Mouse (Mus musculus) spleen, postnatal 14 days (tissue): ENCODE results near the gene B4galnt2.
"Not testable (repeated sequence)": the region's sequence is repeated elsewhere in the genome, so short reads cannot be mapped to it uniquely, and the experiment has no call there.

Experiments used
- DNase-seq, 2 experiments: peaks; one replicate each; pipeline ENCODE4 v3.0.0; 2021 to 2022; ENCODE audit warnings: low spot score in 2 of 2

B4galnt2 gene

DNA sequence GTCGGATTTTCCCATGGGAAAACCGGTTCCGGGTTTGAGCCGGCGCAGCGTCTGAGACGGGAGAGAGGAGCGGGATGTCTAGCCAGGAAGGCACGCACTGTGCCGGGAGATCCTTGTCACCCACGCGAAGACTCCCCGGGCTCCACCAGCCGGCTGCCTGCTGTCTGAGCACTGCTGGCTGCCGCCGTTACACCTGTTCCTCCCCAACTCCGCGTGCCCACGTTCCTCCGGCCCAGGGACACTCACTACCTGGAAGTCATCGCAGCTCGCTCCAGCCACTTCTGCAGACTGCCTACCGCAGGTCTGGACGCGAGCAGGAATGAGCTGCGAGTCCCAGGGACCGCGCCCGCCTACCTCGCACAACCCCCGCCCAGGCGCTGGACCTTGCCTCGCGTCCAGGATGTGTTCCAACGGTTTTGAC is at the start of gene B4galnt2:
B4galnt2 (minus strand) TSS at position 321 of the 421 bp plus-strand sequence.
- DNase-seq = no peak

DNA sequence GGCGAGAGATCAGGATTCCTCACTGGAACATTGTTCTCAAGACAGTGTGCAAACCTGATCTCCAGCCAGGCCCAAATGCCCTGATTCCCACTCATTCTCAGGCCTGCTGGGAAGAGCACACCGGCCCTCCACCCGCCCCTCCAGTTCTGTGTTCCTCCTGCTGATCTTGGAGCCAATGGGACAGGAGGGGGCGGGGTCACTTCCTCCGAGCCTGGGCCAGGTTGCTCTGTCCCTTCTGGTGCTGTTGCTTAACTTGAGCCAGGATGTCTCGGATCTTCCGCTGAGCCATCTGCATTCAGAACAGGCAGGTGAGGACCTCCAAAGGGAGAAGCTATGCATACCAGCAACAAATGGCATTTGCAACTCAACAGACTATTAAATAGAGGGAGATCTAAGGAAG is 48.6 kb upstream of the B4galnt2 start:
- DNase-seq = no peak

DNA sequence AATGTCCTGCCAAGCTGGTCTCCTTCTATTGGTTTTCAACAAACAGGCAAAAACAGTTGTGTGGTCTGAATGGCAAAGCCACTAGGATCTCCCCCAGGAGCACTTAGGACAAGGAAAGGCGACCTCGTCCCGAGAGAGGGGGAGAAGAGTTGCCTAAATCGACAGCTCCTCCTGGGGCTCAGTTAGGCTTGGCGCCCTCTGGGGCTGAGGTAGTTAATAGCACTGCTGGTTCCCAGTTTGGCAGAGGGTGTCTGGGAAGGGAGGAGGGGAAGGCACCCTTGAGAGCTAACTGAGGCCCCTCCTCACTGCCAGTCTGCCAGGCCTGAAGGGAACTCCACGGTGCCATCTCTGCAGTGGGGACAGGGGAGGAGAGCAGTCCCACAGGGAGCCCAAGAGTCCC is 44.5 kb upstream of the B4galnt2 start:
- DNase-seq = no peak

DNA sequence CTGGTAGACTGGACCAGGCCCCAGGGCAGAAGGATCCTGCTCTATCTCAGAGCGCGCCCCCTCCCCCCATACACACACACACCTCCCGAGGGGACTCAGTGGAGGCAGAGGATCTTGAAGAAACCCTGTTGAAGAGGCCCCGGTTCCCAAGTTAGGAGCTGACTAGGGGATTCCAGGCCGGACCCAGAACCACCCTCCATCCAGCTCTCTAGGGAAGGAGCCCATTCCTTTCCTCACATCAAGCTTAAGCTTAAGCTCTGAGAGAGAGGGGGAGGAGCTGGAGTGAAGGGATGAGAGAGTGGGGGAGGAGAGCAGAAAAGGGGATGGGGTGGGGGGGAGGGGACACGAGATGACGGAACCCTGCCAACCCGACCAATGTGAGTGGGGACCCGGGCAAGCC is 43.6 kb upstream of the B4galnt2 start:
- DNase-seq = no peak

DNA sequence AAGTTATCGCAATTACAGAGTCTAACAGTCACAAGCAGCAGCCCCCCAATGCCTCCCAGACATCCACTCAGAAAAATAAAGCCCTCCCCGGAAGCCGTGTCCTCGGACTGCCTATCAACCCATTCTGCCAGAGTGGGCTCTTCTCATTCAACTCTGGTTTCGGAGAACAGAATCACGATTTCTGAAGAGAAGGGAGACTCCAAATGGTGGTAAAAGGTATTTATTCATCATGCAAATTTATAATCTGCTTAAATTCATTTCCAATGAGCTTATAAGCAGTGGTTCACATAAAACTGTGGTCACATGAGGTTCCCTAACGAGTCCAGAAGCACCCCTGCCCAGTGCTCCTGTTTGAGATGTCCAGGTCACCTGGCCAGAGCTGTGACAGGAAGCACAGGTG is 42.7 kb upstream of the B4galnt2 start:
- DNase-seq = no peak

DNA sequence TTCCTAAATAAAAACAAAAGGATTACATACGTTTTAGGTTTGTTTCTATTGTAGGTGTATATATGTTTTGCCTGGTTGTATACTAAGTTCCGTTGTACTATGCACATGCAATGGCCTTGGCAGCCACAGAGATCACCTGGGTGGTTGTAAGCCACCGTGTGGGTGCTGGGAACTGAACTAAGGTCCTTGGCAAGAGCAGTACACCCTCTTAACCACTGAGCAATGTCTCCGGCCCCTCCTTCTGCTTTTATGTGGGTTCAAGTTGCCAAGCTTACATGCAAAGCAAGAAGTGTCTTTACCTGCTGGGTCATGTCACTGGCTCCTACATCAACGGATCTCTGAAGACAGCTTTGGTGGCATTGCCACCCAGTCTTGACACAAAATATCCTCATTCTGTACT is 38.6 kb upstream of the B4galnt2 start:
- DNase-seq = no peak

DNA sequence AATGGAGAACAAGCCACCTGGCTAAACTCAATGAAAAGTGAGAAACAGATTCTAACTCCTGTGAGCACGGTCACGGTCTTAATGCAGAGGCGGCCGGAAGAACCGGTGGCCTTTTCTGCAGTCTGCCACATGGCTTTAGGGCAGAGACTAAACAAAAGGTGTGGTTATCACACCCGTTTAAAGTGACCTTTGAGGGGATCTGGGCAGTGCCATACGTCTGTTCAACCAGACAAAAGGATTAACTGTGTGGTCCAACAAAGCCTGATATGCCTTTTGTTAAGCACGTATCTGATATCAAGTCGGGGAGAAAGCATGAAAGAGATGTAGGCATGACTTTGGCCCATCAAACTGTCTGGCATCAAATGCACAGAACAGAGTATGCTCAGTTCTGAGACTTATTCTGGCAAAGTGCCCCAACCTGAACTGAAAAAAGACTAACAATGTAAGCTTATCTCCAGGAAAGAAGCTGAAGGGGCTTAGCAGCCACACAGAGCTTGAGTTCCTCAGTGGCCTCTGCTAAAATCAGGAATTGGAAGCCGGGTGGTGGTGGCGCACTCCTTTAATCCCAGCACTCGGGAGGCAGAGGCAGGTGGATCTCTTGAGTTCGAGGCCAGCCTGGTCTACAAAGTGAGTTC is 31.3 kb upstream of the B4galnt2 start:
- DNase-seq = no peak

DNA sequence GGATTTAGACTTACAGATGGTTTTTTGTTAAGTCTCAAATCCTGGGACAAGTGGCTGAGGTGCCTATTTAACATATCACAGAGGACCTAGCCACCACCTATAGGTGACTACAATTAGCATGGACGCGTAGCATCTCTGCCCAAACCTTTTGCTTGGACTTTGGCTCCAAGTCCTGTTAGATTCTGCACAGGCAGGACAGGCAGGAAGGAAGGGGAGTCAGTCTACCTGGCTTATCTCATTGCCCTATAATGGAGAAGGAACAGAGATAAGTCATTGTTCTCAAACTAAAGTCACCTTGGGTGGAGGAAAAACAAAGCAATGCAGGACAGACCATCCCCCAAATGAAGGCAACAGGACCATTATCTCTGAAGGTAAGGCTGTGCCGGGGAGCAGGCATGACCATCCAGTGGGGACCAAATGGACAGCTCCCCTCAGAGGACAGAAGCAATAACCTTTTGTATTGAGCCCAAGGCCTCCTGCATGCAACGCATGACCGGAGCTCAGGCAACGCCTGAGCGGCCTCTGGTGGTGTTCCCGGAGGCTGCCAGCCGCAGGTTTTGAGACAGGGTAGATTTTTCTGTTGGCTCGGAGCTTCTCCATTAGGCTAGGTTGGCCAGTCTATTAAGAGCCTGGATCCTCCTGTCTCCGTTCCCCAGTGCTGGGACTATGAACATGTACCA is 25.3 kb upstream of the B4galnt2 start:
- no peak for DNase-seq

DNA sequence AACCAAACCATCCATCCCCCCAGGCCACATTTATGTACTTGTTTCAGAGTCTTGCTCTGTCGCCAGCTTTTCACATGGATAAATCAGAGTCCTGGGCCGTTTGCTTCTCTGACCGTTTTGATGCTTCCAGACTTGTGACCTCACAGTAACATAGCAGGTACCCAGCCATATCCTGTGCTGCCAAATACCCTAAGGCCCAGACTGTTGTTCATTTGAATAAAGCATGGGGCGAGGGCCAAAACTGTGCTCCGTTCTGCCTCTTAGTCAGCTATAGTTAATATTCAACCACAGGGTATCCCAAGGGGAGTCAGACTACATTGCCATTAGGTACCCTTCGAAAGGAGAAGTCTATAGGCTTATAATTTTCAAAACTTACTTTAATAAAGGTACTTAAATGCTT is 21.7 kb upstream of the B4galnt2 start:
- DNase-seq = no peak

DNA sequence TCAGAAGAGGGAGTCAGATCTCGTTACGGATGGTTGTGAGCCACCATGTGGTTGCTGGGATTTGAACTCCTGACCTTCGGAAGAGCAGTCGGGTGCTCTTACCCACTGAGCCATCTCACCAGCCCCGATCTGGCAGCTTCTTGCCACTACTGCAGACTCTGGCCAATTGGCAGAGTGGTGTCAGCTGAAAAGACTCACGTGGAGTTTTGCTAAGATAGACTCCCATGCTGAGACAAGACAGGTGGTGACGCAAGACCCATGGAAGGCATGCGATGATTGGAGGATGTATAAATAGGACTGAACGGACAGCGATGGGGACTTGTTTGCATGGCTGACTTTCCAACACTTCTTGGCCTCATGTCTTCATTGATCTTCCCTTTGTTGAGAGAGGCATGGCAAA is 17.5 kb upstream of the B4galnt2 start:
- DNase-seq = not testable (repeated sequence)

DNA sequence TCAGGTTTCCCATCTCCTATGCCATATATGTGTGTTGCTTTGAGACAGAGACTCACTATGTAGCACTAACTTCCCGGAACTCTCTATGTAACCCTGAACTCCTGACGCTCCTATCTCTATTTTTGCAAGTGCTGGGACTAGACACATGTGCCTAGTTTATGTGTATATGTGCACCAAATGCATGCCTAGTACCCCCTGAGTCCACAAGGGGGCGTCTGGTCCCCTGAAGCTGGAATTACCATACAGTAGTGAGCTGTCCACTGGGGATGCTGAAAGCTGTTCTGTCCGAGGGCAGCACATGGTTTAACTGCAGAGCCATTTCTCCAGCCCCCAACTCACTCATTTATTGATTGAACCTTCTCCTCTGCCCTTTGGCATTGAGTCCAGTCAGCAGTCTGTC is 11.7 kb upstream of the B4galnt2 start:
- no peak for DNase-seq

DNA sequence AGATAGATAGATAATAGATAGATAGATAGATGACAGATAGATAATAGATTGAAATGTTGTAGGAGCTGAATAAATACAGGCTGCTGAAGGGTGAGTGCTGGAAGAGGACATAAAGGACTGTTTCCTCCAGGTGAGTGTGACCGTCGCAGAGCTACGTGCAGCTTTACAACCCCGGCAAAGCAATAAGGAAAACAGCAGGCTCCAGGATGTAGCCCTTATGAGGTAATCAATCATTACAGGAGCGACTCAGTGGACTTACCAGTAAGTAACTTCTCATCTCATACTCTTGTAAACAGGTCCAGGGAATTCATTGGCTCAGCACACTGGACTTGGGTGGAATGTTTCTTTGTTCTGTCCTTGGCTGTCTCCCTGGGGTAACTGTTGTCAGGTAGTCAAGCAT is 11.3 kb upstream of the B4galnt2 start:
- no peak for DNase-seq

DNA sequence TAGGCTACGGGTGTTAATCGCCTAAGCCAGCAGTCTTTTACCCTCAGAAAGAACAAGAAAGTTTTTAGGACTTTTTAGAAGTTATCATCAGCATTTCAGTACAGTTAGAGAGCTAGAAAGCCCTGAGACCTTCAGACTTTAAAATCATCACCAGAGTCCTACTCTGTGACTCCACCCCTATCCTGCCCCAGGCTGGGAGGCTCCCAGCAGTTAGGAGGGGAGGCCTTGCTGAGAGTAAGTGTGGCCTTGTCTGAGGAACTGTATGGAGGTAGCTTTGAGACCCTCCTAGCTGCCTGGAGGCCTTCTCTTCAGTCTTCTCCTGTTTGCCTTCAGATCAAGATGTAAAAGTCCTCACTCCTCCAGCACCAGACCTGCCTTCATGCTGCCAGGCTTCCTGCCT is 9.5 kb upstream of the B4galnt2 start:
- DNase-seq = no peak

DNA sequence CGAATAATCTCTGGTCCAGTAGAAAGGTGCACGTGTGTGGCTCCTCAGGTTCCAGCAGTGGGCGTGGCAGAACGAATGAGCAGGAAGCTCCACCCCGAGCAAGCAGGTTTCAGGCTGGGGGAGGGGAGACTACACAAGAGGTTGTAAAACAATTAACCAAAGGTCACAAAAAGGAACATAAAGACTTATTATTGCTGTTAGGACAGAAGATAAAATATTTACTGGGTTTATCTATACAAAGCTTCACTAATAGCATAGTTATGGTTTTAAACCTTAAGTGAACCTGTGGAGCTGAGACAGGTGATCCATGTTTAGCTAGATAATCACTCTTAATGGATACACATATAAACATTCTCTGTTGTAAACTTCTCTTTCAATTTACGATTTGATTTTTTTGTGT is 8.8 kb upstream of the B4galnt2 start:
- DNase-seq = not testable (repeated sequence)

DNA sequence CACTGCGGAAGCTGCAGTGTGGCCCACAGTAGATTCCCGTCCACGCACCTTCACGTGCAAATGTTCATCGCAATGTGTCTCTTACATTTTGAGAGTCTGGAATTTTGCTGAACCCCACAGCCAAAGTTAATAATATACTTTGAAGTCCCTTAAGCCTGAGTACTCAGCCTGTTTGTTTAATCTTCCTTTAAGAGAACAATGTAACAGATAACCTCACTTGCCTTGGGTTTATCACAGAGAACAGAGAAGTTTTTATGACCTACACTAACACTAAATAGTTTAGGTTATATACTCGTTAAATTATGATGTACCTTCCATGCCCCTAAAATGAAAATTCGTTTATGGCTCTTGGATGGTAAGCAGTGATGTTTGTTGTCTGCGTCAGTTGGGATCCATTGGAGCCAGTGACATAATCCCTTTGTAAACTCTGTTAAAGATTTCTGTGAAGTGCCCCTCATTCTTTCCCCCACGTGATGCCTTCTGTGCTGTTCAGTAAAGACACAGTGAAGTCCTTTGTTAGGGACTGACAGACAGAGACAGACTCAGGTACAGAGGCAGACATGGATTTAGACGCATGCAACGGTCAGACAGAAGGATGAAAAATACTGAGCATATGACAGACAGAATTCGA is 7.4 kb upstream of the B4galnt2 start:
- DNase-seq = no peak

DNA sequence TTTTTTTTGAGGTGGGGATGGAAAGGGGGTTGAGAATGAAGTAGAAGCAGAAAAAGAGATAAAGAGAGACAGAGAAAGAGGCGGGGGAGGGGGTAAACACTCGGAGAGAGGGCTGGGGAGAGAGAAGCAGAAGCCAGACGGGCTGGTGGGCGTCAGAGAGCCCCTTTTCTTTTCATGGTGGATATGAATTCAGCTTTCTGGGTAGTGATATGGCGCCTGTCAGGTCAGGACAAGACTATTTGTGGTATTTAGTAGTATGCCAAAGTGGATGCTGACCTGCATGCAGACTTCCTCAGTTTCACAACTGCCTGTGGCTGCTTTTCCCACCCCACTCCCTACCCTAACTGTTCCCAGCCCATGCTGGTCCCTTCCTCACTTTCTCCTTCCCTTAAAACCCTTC is 1.7 kb upstream of the B4galnt2 start:
- no peak for DNase-seq

DNA sequence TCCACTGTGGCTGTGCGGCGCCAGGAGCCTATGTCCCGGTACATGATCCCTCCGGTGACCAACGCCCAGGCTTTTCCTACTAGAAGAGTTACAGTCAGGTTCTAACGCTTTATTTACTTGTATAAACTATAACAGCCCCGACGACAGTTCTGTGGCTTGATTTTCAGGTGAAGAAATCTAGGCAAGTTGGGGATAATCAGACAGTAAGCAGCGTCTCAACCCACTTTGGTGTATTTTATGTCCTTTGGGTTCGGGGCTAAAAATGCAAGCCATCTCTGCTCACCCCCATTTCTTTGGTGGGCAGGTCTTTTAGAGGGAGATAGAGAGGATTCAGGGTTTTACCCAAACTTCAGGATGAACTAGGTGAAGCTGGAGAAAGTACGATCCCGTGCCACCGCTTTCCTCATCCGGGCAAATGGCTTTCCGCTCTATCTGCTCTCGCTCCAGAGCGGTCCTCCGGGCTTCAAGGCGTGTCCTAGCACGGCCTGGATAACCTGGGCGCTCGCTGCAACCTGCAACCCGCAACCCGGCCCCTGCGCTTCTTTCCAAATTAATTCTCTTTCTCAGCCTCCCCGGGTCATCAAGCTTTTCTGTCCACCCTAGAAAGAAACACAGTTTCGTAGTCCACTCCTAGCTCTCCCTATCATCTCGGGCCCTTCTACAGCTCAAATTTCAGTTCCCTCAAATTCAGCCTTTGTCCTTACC is 467 bp upstream of the B4galnt2 start:
- no peak for DNase-seq

DNA sequence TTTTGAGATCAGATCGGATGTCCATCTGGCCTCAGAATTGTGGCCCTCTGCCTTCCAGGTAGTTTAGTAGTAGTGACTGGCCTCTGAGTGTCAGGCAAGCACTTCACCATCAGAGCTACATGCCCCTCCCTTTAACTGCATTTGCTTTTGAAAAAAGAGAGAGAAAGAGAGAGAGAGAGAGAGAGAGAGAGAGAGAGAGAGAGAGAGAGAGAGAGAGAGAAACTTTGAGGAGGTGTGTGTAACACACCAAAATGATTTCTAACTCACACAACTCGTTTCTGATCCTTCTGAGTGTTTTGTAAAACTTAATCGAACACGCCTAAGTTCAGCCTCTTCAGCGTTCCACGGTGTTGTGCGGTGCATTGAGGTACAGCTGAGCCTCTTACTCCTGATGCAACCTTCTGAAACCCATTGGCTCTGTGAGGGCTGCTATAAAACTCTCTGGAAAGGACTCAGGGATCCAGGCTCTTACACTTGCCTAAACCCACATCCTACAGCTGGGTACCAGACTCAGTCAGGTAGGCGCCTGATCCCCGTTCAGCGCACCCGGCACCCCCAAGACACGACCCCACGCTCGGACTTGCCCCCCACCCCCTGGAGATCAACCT is 628 bp downstream of the B4galnt2 start:
- no peak for DNase-seq

DNA sequence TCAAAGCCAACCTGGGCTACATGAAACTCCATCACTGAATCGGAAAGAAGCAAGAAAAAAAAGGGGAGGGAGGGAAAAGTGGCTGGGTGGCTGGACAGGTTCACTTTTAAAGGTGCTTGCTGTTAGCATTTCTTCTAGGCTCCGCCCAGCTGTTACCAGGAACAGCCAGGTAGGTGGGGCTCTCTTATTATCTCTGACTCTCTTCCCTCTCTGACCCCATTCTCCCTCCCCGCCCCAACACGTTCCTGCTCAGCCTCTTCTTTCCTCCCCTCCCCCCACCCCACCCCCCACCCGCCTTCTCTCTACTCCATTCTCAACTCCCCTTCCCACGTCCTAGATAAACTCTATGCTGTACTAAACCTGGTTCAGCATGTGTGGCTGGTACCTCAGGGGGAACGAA is 3.1 kb downstream of the B4galnt2 start:
- DNase-seq = no peak

DNA sequence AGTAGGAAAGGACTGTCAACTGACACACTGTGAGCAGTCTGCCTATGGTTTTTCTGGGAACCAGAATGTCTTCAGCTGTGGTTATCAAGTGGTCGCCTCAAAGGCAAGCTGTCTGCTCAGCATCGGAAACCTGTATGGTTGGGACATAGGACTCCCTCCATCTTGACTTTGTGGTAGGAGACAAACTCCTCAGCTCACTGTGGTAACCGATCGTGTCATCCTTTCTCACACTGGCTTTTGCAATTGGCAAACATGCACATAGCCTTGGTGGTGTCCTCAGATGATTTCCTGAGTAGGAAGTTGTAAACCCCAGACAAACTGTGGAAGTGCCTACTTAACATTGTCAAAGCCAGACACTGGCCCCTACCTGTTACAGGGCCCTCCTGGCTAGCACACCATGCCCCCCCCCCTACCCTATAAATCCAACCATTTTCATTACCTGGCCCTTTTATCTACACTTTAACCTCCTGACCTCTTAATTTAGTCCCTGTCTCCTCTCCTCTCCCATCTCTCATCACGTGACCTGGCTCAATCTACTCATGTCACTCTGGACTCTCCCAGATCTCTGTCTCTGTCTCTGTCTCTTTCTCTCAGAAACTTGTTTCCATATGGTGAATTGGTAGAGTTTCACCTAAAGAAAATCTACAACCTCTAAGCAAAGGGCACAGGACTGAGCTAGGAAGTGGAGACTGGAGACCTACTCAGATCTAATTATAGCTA is 6.7 kb downstream of the B4galnt2 start:
- DNase-seq = no peak

DNA sequence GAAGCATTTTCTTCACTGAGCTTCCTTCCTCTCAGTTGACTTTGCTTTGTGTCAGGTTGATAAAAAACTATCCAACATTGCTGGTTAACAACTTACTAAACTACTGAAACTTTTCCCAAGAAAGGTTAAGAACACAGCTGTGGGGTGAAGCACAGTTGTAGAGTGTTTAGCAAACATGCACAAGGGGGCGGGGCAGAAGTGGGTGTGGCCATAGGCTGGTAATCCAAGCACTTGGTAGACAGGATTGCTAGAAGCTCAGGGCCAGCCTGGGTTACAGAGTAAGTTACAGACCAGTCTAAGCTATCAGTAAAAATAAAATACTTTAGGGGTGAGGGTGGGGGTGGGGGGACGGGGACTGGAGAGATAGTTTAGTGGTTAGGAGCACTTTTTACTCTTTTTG is 10.4 kb downstream of the B4galnt2 start:
- DNase-seq = no peak
